Mouse (Mus musculus) hindbrain, embryonic 11.5 days (tissue): ENCODE results near the gene Scgb1c1. TPM values are rescaled to one million over a fixed set of nuclear protein-coding genes. Genes with fewer than 3 reads are reported as not detected.

Source experiments
- ATAC-seq: fragments of 200-750 bp; cut with Nextera tagmentation; 2 replicates; pipeline ENCODE4 v1.8.0; 2017; ENCODE audit warnings: mild to moderate bottlenecking, moderate TSS enrichment, moderate library complexity; ENCODE audit not compliant: low FRiP score
- DNase-seq: peaks from one replicate; pipeline ENCODE4 v3.0.0-alpha.2; 2015; ENCODE audit warnings: low spot score
- H3K27ac ChIP-seq: fragments of 300-500 bp; sonication (generic); 2 replicates; pipeline ENCODE4 v1.5.1; 2014; ENCODE audit warnings: mild to moderate bottlenecking, low read depth, low read length
- H3K27me3 ChIP-seq: fragments of 300-500 bp; sonication (generic); 2 replicates; pipeline ENCODE4 v1.6.1; 2014; ENCODE audit warnings: mild to moderate bottlenecking, low read length, moderate library complexity, mixed read lengths; ENCODE audit not compliant: control insufficient read depth, insufficient read depth
- H3K36me3 ChIP-seq: fragments of 300-500 bp; sonication (generic); 2 replicates; pipeline ENCODE4 v1.6.1; 2014; ENCODE audit warnings: mild to moderate bottlenecking, low read length, moderate library complexity, mixed read lengths; ENCODE audit not compliant: control insufficient read depth, insufficient read depth
- H3K4me1 ChIP-seq: fragments of 300-500 bp; sonication (generic); replicated peaks from 2 replicates; pipeline ENCODE4 v1.6.1; 2014; ENCODE audit warnings: low read length, mixed read lengths; ENCODE audit not compliant: control insufficient read depth, insufficient read depth
- H3K4me2 ChIP-seq: fragments of 300-500 bp; sonication (generic); replicated peaks from 2 replicates; pipeline ENCODE4 v1.6.1; 2014; ENCODE audit warnings: mild to moderate bottlenecking, low read depth, low read length
- H3K4me3 ChIP-seq: fragments of 300-500 bp; sonication (generic); 2 replicates; pipeline ENCODE4 v1.5.1; 2014; ENCODE audit warnings: low read depth, low read length
- H3K9ac ChIP-seq: fragments of 300-500 bp; sonication (generic); 2 replicates; pipeline ENCODE4 v1.6.1; 2014; ENCODE audit warnings: low read depth, low read length
- H3K9me3 ChIP-seq: fragments of 300-500 bp; sonication (generic); 2 replicates; pipeline ENCODE4 v1.6.1; 2016; ENCODE audit warnings: low read length; ENCODE audit not compliant: control insufficient read depth
- WGBS: fragments of 180-500 bp; shearing (Covaris S2); extraction: QIAGEN DNeasy Blood & Tissue Kit; methylation state at CpG from one replicate; pipeline ENCODE4 v1.1.7; 2014; 5-methylcytosine and 5-hydroxymethylcytosine counted together
- polyA plus RNA-seq: library from polyadenylated mRNA; unstranded; fragments of >200 nt; fragmentation: Nextera tagmentation; extraction: Ambion mirVana; gene quantifications from 2 replicates; pipeline ENCODE4 v1.2.1, GENCODE M21; 2014

The Scgb1c1 gene
- polyA plus RNA-seq, 1 experiment from 2014 or later: not detected

DNA sequence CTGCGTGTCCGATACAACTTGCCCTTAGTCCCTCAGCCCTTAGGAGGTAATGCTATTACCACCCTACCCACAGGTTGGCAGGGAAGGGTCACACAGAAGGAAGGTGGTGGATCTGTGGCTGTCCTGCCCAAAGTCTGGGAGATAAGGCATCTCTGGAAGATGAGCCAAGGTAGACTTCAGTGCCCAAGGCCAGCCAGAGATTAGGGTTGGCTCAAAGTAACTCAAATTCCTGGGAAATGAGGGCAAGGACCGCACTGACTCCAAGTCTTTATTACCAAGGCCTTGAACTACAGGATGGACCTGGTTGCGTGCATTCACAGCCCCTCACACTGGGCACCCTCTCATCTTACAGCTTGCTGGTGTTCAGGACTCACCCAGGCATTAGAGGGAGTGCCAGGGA is 6.6 kb downstream of the Scgb1c1 start:
- Histone ChIP-seq H3K27me3 (no peaks in the 10 kb centered on the region), H3K4me2 (no peak overlapping the region), H3K9me3 (no peaks in the 10 kb centered on the region), H3K4me1 (peaks cover 3% of the 10 kb centered on the region; the same call in 1 of the 2 replicates), H3K27ac (no peak overlapping the region), H3K36me3 (no peaks in the 10 kb centered on the region), H3K9ac (no peak overlapping the region), H3K4me3 (no peak overlapping the region)
- 95% methylated on average over 4 of the region's 4 CpGs for whole genome bisulfite sequencing
- DNase-seq (no peak), ATAC-seq (no peak)

DNA sequence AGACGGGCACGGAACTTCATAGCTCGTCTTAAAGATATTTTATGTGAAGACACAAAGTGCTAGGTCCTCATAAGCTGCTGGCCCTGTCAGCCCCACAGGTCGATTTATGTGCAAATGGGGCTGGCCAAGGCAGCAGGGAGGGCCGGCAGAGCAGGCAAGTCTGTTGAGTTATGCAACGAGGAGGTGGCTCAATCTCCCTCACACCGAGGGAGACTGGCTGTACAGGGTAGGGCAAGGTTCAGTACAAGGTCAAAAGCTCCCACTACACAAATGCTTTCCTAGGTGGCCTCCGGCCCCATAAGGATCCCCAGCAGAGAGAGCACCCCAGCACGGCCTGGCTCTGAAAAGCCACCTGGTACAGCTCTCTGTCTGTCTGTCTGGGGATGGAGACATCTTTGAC is 8.0 kb downstream of the Scgb1c1 start:
- Histone ChIP-seq H3K4me2 (no peak overlapping the region), H3K4me1 (peaks cover 8% of the 10 kb centered on the region), H3K9ac (no peak overlapping the region), H3K36me3 (no peaks in the 10 kb centered on the region), H3K27ac (no peak overlapping the region), H3K9me3 (no peaks in the 10 kb centered on the region), H3K27me3 (no peaks in the 10 kb centered on the region), H3K4me3 (no peak overlapping the region)
- ATAC-seq: no peak
- no peak for DNase-seq
- WGBS: 91% methylated on average over 9 of the region's 9 CpGs

DNA sequence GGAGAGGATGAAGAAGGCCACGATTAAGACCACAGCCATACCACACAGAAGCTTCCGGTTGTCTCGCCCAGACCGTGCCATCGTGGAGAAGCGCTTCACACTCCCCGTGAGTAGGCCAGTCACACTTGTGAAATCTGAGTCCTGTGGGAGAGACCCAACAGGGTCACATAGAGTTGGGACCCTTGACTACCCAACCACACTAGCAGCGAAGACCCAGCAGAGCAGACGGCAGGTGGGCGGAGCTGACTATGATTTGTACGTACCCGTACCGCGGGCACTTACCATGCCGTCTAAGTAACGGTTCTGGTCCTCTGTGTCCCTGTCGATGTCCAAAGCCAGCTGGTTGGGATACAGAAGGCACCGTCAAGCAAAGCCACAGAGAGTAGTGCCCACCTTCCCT is 9.1 kb downstream of the Scgb1c1 start:
- WGBS: 95% methylated on average over 18 of the region's 18 CpGs
- H3K4me3 ChIP-seq: no peak overlapping the region
- H3K9me3 ChIP-seq: no peaks in the 10 kb centered on the region
- H3K36me3 ChIP-seq: no peaks in the 10 kb centered on the region
- no peak overlapping the region for H3K27ac ChIP-seq
- ATAC-seq (no peak), DNase-seq (no peak)
- no peak overlapping the region for H3K9ac ChIP-seq
- no peak overlapping the region for H3K4me2 ChIP-seq
- no peaks in the 10 kb centered on the region for H3K27me3 ChIP-seq
- peaks cover 8% of the 10 kb centered on the region for H3K4me1 ChIP-seq

DNA sequence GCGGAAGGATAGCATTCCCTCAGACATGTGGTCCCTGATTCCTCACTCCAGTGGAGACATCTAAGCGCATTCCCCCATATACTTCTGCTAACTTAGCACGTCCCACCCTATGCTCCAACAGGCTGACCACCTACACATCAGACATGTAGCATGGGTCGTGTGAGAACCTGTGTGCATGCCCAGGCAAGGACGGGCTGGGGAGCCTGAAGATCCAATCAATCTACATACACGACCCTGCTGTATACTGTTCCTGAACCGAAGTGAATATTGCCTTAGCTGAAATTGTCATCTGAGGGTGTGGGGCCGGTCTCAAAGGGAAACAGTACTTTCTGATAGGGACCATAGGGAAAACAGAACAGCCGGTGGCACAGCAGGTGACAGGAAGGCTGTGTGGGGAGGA is 9.8 kb downstream of the Scgb1c1 start:
- 75% methylated on average over 9 of the region's 9 CpGs for WGBS
- Histone ChIP-seq H3K9ac (peak overlapping the region; percentile 32; the same call in 1 of the 2 replicates), H3K27me3 (no peaks in the 10 kb centered on the region), H3K9me3 (no peaks in the 10 kb centered on the region), H3K36me3 (no peaks in the 10 kb centered on the region), H3K4me1 (peaks cover 8% of the 10 kb centered on the region), H3K4me2 (peak overlapping the region; percentile 92), H3K27ac (no peak overlapping the region), H3K4me3 (peak overlapping the region; percentile 80)
- DNase-seq: no peak
- no peak for ATAC-seq

DNA sequence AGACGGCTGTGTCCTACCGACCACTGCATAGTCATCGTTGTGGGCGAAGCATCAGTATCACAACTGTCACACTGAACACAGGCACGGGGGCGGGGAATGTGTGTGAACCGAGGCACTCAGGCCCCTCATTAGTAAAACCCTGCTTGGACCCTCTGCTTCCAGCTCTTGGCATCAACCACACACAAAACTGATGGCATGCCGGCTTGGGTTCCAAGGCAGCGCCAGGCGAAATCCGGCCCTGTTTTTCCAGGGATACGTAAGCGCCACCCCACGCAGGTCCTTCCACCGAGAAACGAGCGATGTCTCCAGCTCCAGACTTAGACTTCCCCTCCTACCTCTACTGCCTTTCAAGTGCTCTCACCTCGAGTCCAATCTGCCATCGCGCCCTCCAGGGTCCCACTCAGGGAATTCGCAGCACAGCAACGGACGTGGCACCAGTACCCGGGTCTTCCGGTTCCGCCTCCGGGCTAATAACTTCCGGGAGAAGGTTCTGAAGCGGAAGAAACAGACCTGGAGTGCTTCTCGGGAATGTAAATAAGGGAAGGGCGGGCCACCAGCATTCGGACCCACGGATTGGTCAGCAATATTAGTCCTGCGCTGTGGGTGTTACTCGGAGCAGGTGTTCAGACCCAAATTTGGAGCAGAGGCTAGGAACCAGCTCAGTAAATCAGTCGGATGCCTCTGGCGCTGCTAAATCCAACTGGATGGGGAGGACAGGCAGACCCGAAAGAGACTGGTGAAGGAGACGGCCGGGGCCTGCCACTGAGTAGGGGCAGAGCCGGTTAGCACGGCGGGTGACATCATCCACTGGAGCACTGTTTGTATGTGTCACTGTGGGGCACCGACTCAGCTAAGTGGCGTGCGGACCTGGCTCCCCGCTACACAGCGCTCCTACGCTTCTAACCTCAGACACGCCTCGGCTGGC is 10.8 kb downstream of the Scgb1c1 start, which contains the start of gene Gm45785:
Gene Gm45785, minus strand, starts transcription at position 472 of the 925 bp plus-strand sequence.
- no peaks in the 10 kb centered on the region for H3K9me3 ChIP-seq
- H3K4me2 ChIP-seq: peak within 1 kb of the TSS; percentile 92
- H3K9ac ChIP-seq: peak within 1 kb of the TSS; percentile 88
- no peaks in the 10 kb centered on the region for H3K27me3 ChIP-seq
- ATAC-seq (peak; percentile 80), DNase-seq (peak; percentile 90)
- H3K4me3 ChIP-seq: peak within 1 kb of the TSS; percentile 80
- H3K4me1 ChIP-seq: peaks cover 8% of the 10 kb centered on the region
- H3K27ac ChIP-seq: peak within 1 kb of the TSS; percentile 73
- 2% methylated on average over 51 of the region's 51 CpGs for WGBS
- no peaks in the 10 kb centered on the region for H3K36me3 ChIP-seq

DNA sequence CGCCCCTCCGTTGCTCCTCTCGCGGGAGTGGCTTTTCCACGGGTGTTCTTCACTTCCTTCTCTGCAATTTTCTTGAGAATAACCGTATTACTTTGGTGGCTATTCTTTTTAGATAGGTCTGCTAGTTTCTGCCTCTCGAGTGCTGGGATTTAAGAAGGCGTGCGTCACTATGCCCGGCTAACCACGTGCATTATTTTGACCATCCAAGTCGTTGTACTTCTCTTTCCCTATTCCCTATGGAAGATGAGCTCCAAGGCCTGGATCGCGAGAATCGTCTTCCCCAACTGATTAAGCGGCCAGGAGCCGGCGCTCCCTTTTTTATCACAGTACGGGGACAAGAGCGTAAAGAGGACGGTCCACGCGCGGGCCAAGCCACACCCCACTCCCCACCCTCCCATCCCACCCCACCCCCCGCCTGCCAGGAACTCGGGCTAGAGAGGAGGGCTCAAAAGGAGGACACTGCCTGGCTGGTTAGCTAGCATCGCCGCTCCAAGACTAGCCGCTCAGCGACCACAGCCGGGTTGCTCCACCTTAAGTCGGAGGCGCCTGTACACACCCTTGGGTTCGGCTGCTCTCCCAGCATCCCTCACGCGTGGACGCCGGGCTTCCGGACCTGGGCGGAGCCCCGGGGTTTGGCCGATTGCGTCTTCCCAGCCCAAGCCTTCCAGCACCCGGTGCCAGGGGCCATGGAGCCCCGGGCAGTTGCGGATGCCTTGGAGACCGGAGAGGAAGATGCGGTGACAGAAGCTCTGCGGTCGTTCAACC is 11.6 kb downstream of the Scgb1c1 start, which contains the start of gene Ric8a:
Gene Ric8a, plus strand, starts transcription at position 173 of the 765 bp plus-strand sequence.
- H3K4me3 ChIP-seq: peak within 1 kb of the TSS; percentile 80
- no peaks in the 10 kb centered on the region for H3K27me3 ChIP-seq
- ATAC-seq (peak; percentile 77), DNase-seq (peak; percentile 81)
- no peaks in the 10 kb centered on the region for H3K9me3 ChIP-seq
- H3K36me3 ChIP-seq: no peaks in the 10 kb centered on the region
- H3K4me1 ChIP-seq: peaks cover 8% of the 10 kb centered on the region
- H3K9ac ChIP-seq: peak within 1 kb of the TSS; percentile 88
- H3K4me2 ChIP-seq: peak within 1 kb of the TSS; percentile 92
- H3K27ac ChIP-seq: peak within 1 kb of the TSS; percentile 73
- WGBS: 1% methylated on average over 50 of the region's 50 CpGs

DNA sequence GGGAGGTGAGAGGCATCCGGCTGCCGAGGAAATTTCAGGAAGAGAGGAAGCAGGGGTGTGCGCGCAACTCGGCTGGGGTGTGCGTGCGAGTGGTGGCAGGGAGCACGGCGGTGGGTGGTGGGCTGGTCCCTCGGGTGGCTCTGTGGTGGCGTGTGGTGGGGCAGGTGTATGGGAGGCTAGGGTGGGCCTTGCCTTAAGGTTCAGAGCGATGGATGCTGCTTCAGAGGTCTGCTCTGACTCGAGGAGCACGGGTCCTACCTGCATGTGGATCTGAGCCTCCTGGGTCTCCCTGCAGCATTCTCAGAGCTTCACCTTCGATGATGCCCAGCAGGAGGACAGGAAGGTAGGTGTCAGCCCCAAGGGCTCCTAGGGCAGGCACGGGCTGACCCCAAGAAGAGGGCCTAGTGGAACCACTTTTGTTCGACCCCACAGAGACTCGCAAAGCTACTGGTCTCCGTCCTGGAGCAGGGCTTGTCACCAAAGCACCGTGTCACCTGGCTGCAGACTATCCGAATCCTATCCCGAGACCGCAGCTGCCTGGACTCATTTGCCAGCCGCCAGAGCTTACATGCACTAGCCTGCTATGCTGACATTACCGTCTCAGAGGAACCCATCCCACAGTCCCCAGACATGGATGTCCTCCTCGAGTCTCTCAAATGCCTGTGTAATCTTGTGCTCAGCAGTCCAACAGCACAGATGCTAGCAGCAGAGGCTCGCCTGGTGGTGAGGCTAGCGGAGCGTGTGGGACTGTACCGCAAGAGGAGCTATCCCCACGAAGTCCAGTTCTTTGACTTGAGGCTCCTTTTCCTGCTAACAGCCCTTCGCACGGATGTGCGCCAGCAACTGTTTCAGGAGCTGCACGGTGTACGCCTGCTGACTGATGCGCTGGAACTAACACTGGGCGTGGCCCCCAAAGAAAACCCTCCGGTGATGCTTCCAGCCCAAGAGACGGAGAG is 12.5 kb downstream of the Scgb1c1 start, which contains the start of gene Bet1l:
Gene Bet1l, minus strand, starts transcription at position 28 of the 956 bp plus-strand sequence.
- H3K9ac ChIP-seq: peak within 1 kb of the TSS; percentile 88
- DNase-seq (no peak), ATAC-seq (peak; percentile 44)
- no peaks in the 10 kb centered on the region for H3K27me3 ChIP-seq
- H3K4me2 ChIP-seq: peak within 1 kb of the TSS; percentile 92
- H3K4me3 ChIP-seq: peak within 1 kb of the TSS; percentile 80
- H3K9me3 ChIP-seq: no peaks in the 10 kb centered on the region
- H3K36me3 ChIP-seq: no peaks in the 10 kb centered on the region
- WGBS: 39% methylated on average over 40 of the region's 40 CpGs
- H3K4me1 ChIP-seq: peaks cover 8% of the 10 kb centered on the region
- H3K27ac ChIP-seq: peak within 1 kb of the TSS; percentile 73

DNA sequence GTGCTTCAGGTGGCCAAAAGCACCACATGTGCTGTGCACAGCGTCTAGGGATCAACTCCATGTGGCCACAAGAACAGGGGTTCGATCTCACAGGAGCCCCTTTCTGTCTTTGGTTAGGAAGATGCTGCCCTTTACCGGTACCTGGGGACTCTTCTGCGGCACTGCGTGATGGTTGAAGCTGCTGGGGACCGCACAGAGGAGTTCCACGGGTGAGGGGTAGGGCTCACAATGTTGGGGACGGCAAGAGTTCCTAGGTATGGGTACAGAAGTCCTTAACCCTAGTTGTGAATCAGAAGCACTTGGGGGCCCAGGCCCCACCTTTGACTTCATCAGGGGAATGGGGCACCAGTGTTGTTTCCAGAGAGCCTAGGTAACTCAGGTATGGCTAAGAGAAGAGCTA is 13.4 kb downstream of the Scgb1c1 start:
- Histone ChIP-seq H3K9ac (no peak overlapping the region), H3K4me2 (peak overlapping the region; percentile 92; the same call in 1 of the 2 replicates), H3K9me3 (no peaks in the 10 kb centered on the region), H3K4me3 (no peak overlapping the region; the same call in 1 of the 2 replicates), H3K36me3 (no peaks in the 10 kb centered on the region; the same call in 1 of the 2 replicates), H3K4me1 (peaks cover 8% of the 10 kb centered on the region), H3K27me3 (no peaks in the 10 kb centered on the region), H3K27ac (no peak overlapping the region)
- WGBS: 95% methylated on average over 8 of the region's 8 CpGs
- no peak for DNase-seq
- no peak for ATAC-seq
